Comparison of ENCODE assay signal across 25 mouse cellular contexts in genomic region chr11:53009597-53009996, GRCm38 (mm10).
"Had no signal": no experiment of that assay in that cellular context is flagged by ENCODE, and none has a peak within 500 bp of the region (broad histone marks: within the 10 kb centered on the region; RNA-seq: fewer than 3 reads in every experiment).

No protein-coding gene starts in this region.

- H3K4me2 ChIP-seq: heart, embryonic 13.5 days; heart, embryonic 15.5 days; hindbrain, embryonic 13.5 days; hindbrain, embryonic 15.5 days; limb, embryonic 12.5 days; liver, embryonic 11.5 days; liver, embryonic 13.5 days had no signal

- H3K27ac ChIP-seq: gastrocnemius, adult 2 months; heart, adult 2 months; heart, embryonic 13.5 days; heart, embryonic 15.5 days; hindbrain, embryonic 13.5 days; hindbrain, embryonic 15.5 days; hindbrain, postnatal 0 days; layer of hippocampus, adult 2 months; left cerebral cortex, adult 2 months; limb, embryonic 10.5 days; limb, embryonic 12.5 days; liver, embryonic 13.5 days had no signal

- H3K27me3 ChIP-seq: hindbrain, embryonic 13.5 days; hindbrain, embryonic 15.5 days; limb, embryonic 12.5 days; liver, embryonic 13.5 days had no signal

- H3K9ac ChIP-seq: heart, embryonic 13.5 days; heart, embryonic 15.5 days; hindbrain, embryonic 13.5 days; hindbrain, embryonic 15.5 days; limb, embryonic 12.5 days; liver, embryonic 13.5 days had no signal

- H3K4me3 ChIP-seq: gastrocnemius, adult 2 months; heart, adult 2 months; heart, embryonic 13.5 days; heart, embryonic 15.5 days; hindbrain, embryonic 13.5 days; hindbrain, embryonic 15.5 days; layer of hippocampus, adult 2 months; left cerebral cortex, adult 2 months; limb, embryonic 10.5 days; limb, embryonic 12.5 days; liver, embryonic 13.5 days had no signal

- H3K36me3 ChIP-seq: heart, embryonic 13.5 days; heart, embryonic 15.5 days; hindbrain, embryonic 13.5 days; hindbrain, embryonic 15.5 days; limb, embryonic 10.5 days; limb, embryonic 12.5 days; liver, embryonic 13.5 days had no signal

- DNase-seq: gastrocnemius, adult 2 months; gastrocnemius, postnatal 10 days; gastrocnemius, postnatal 25 days; heart, adult 11 months; heart, adult 2 months; heart, postnatal 14 days; heart, postnatal 36 days; kidney, adult 11 months; kidney, adult 8-10 months; kidney, postnatal 10 days; kidney, postnatal 25 days; kidney, postnatal 4 days; liver; liver, embryonic 13.5 days had no signal

- H3K9me3 ChIP-seq: heart, embryonic 13.5 days; heart, embryonic 15.5 days; hindbrain, embryonic 13.5 days; hindbrain, embryonic 15.5 days; limb, embryonic 10.5 days; limb, embryonic 12.5 days; liver, embryonic 13.5 days had no signal

- H3K4me1 ChIP-seq: heart, embryonic 15.5 days; hindbrain, embryonic 15.5 days; liver, embryonic 13.5 days had no signal

- ATAC-seq: hindbrain, postnatal 0 days; intestine, embryonic 16.5 days had no signal
